In genomic region chr11:63956748-63957147, GRCm38 (mm10) we compare ENCODE assay signal across 16 mouse cellular contexts. TPM values are rescaled to one million over a fixed set of nuclear protein-coding genes. Genes with fewer than 3 reads are reported as not detected.
A peak's percentile ranks its signal among the peaks of the same experiment; 100 is the strongest.
DNase-seq lines count a peak whose midpoint lies in the region; ATAC-seq lines count a peak whose summit lies in the region.
"Had no signal": no experiment of that assay in that cellular context is flagged by ENCODE, and none has a peak within 500 bp of the region (broad histone marks: within the 10 kb centered on the region; RNA-seq: fewer than 3 reads in every experiment).

No protein-coding gene starts in this region.

- H3K27ac ChIP-seq in hindbrain, embryonic 10.5 days, result peak overlapping the region; percentile 36; the same call in 1 of the 2 replicates
- no peak overlapping the region for H3K27ac ChIP-seq in hindbrain, embryonic 12.5 days
- H3K27ac ChIP-seq in midbrain, embryonic 10.5 days (replicated peaks), result peak overlapping the region; percentile 70
- H3K27ac ChIP-seq in midbrain, embryonic 16.5 days (ENCODE audit: low read length), result no peak overlapping the region
- H3K27ac ChIP-seq in stomach, embryonic 16.5 days (ENCODE audit: low read length), result peak overlapping the region; percentile 77
- H3K27ac ChIP-seq: embryonic facial prominence, embryonic 15.5 days; layer of hippocampus, adult 2 months had no signal

- DNase-seq in hindbrain, embryonic 10.5 days (ENCODE audit: low spot score), result no peak
- no peak for DNase-seq in midbrain, embryonic 10.5 days (ENCODE audit: low spot score)
- peak; percentile 85 for DNase-seq in ZHBTc4 (ENCODE audit: low read depth, low spot score)
- DNase-seq in cerebellum, adult 11-12 months, result no peak
- DNase-seq in lung, postnatal 4 days, result no peak
- DNase-seq: cerebellum, adult 11 months; cerebellum, postnatal 14 days; layer of hippocampus, postnatal 36 days; right cerebral cortex, postnatal 14 days had no signal

- H3K9ac ChIP-seq in hindbrain, embryonic 12.5 days, result no peak overlapping the region
- H3K9ac ChIP-seq in midbrain, embryonic 16.5 days (ENCODE audit: low read depth, low read length), result no peak overlapping the region
- peak overlapping the region; percentile 4; the same call in 1 of the 2 replicates for H3K9ac ChIP-seq in stomach, embryonic 16.5 days (ENCODE audit: low read length)
- H3K9ac ChIP-seq: embryonic facial prominence, embryonic 15.5 days; heart, embryonic 12.5 days had no signal

- H3K9me3 ChIP-seq in hindbrain, embryonic 10.5 days, result no peaks in the 10 kb centered on the region
- no peaks in the 10 kb centered on the region for H3K9me3 ChIP-seq in hindbrain, embryonic 12.5 days (replicated peaks)
- no peaks in the 10 kb centered on the region for H3K9me3 ChIP-seq in midbrain, embryonic 10.5 days (replicated peaks)
- H3K9me3 ChIP-seq in midbrain, embryonic 16.5 days (replicated peaks; ENCODE audit: control insufficient read depth, low read length, poor library complexity, severe bottlenecking), result no peaks in the 10 kb centered on the region
- no peaks in the 10 kb centered on the region for H3K9me3 ChIP-seq in stomach, embryonic 16.5 days (replicated peaks; ENCODE audit: control insufficient read depth, low read length)
- H3K9me3 ChIP-seq: embryonic facial prominence, embryonic 15.5 days; heart, embryonic 12.5 days had no signal

- peaks cover 58% of the 10 kb centered on the region for H3K27me3 ChIP-seq in hindbrain, embryonic 10.5 days (ENCODE audit: insufficient read depth, poor library complexity, severe bottlenecking)
- H3K27me3 ChIP-seq in hindbrain, embryonic 12.5 days, result no peaks in the 10 kb centered on the region
- peaks cover 71% of the 10 kb centered on the region for H3K27me3 ChIP-seq in midbrain, embryonic 10.5 days (ENCODE audit: low read depth, poor library complexity, severe bottlenecking)
- no peaks in the 10 kb centered on the region for H3K27me3 ChIP-seq in midbrain, embryonic 16.5 days (ENCODE audit: control insufficient read depth, insufficient read depth, low read depth, low read length)
- H3K27me3 ChIP-seq in stomach, embryonic 16.5 days (ENCODE audit: control insufficient read depth, insufficient read depth, low read length), result 0 out of 2 replicates have a peak, but pooled peaks cover 3% of the 10 kb centered on the region
- H3K27me3 ChIP-seq: Patski had no signal

- no peak overlapping the region for H3K4me3 ChIP-seq in hindbrain, embryonic 10.5 days
- H3K4me3 ChIP-seq in hindbrain, embryonic 12.5 days, result no peak overlapping the region
- no peak overlapping the region for H3K4me3 ChIP-seq in midbrain, embryonic 10.5 days
- H3K4me3 ChIP-seq in midbrain, embryonic 16.5 days (ENCODE audit: low read depth, low read length), result no peak overlapping the region
- no peak overlapping the region for H3K4me3 ChIP-seq in stomach, embryonic 16.5 days (replicated peaks; ENCODE audit: low read length)
- H3K4me3 ChIP-seq: embryonic facial prominence, embryonic 15.5 days; heart, embryonic 12.5 days; layer of hippocampus, adult 2 months had no signal

- peaks cover 42% of the 10 kb centered on the region for H3K4me1 ChIP-seq in hindbrain, embryonic 10.5 days (replicated peaks)
- peaks cover 25% of the 10 kb centered on the region for H3K4me1 ChIP-seq in hindbrain, embryonic 12.5 days
- H3K4me1 ChIP-seq in midbrain, embryonic 10.5 days, result peaks cover 47% of the 10 kb centered on the region
- H3K4me1 ChIP-seq in midbrain, embryonic 16.5 days (ENCODE audit: control insufficient read depth, insufficient read depth, low read length), result peaks cover 14% of the 10 kb centered on the region; the same call in 1 of the 2 replicates
- peaks cover 21% of the 10 kb centered on the region for H3K4me1 ChIP-seq in stomach, embryonic 16.5 days (ENCODE audit: control insufficient read depth, insufficient read depth, low read length)

- no peak for ATAC-seq in hindbrain, embryonic 12.5 days (ENCODE audit: low FRiP score)
- no peak for ATAC-seq in midbrain, embryonic 16.5 days
- peak; percentile 51 for ATAC-seq in stomach, embryonic 16.5 days (ENCODE audit: insufficient read depth, low FRiP score)
- ATAC-seq: Patski had no signal

- no peaks in the 10 kb centered on the region for H3K36me3 ChIP-seq in hindbrain, embryonic 10.5 days
- no peaks in the 10 kb centered on the region for H3K36me3 ChIP-seq in hindbrain, embryonic 12.5 days
- no peaks in the 10 kb centered on the region for H3K36me3 ChIP-seq in midbrain, embryonic 10.5 days
- H3K36me3 ChIP-seq in midbrain, embryonic 16.5 days (ENCODE audit: control insufficient read depth, insufficient read depth, low read length), result no peaks in the 10 kb centered on the region
- no peaks in the 10 kb centered on the region for H3K36me3 ChIP-seq in stomach, embryonic 16.5 days (ENCODE audit: control insufficient read depth, insufficient read depth, low read length)
- H3K36me3 ChIP-seq: embryonic facial prominence, embryonic 15.5 days; heart, embryonic 12.5 days had no signal

- H3K4me2 ChIP-seq in hindbrain, embryonic 12.5 days (replicated peaks), result no peak overlapping the region
- no peak overlapping the region for H3K4me2 ChIP-seq in midbrain, embryonic 16.5 days (ENCODE audit: low read length)
- no peak overlapping the region for H3K4me2 ChIP-seq in stomach, embryonic 16.5 days (ENCODE audit: low read depth, low read length)
- H3K4me2 ChIP-seq: embryonic facial prominence, embryonic 15.5 days; heart, embryonic 12.5 days had no signal

- WGBS in hindbrain, embryonic 10.5 days, result 21% methylated on average over 7 of the region's 7 CpGs
- WGBS in hindbrain, embryonic 12.5 days, result 20% methylated on average over 7 of the region's 7 CpGs
- WGBS in midbrain, embryonic 10.5 days, result 16% methylated on average over 7 of the region's 7 CpGs
- 18% methylated on average over 7 of the region's 7 CpGs for WGBS in midbrain, embryonic 16.5 days
- WGBS in stomach, embryonic 16.5 days, result 38% methylated on average over 7 of the region's 7 CpGs

RNA-seq across cellular contexts. Expression of gene Hs3st3b1, which starts 34.7 kb away (rescaled TPM):
- polyA plus RNA-seq in hindbrain, embryonic 10.5 days (2016; fragmentation: Nextera tagmentation; extraction: Ambion mirVana), result 13.1 and 13.4 TPM in 2 replicates
- polyA plus RNA-seq in hindbrain, embryonic 12.5 days (2016; fragmentation: Nextera tagmentation; extraction: Ambion mirVana), result 11.2 and 15.1 TPM in 2 replicates
- polyA plus RNA-seq in midbrain, embryonic 10.5 days (2016; fragmentation: Nextera tagmentation; extraction: Ambion mirVana), result 15.6 and 19.4 TPM in 2 replicates
- polyA plus RNA-seq in midbrain, embryonic 16.5 days (2015; fragmentation: Nextera tagmentation; extraction: Ambion mirVana), result 9.4 and 15.4 TPM in 2 replicates
- polyA plus RNA-seq in stomach, embryonic 16.5 days (2015; fragmentation: Nextera tagmentation; extraction: Ambion mirVana), result 9.4 and 9.6 TPM in 2 replicates

Comparison
In these comparisons a context has a peak if more than half of its experiments do, and no peak if none do; other contexts are left out.
1. H3K27ac ChIP-seq: peak in hindbrain, embryonic 10.5 days (single experiment), midbrain, embryonic 10.5 days (single experiment) and stomach, embryonic 16.5 days (single experiment); none in hindbrain, embryonic 12.5 days (single experiment) and midbrain, embryonic 16.5 days (single experiment).